Comparison of ENCODE assay signal across 8 mouse cellular contexts in the genomic region with DNA sequence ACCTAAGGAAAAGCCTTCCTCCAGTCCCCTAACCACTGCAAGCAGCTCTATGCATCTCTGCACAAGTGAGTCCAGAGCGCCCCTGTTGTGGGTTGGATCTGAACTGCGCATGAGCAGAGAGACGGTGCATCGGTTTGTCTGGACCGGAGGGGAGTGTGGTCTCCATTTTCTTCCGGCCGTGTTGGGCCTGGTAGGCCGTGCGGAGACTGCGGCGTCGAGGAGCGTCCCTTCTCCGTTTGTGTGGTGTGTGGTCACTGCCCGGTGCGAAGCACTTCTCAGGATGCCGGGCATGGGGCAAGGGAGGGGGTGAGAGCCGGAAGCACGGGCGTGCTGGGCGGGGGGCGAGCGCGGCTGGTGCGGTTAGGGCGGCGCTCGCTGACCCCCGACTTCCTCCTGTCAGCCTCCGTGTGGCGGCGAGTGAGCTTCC. TPM values are rescaled to one million over a fixed set of nuclear protein-coding genes. Genes with fewer than 3 reads are reported as not detected.
A peak's percentile ranks its signal among the peaks of the same experiment; 100 is the strongest.
DNase-seq lines count a peak whose midpoint lies in the region; ATAC-seq lines count a peak whose summit lies in the region.
"Not testable (repeated sequence)": the region's sequence is repeated elsewhere in the genome, so short reads cannot be mapped to it uniquely, and the experiment has no call there.

A gene (plus strand): TSS at position 124 of the 427 bp plus-strand sequence.

- not testable (repeated sequence) for H3K27me3 ChIP-seq in forebrain, embryonic 11.5 days (ENCODE audit: control insufficient read depth, insufficient read depth, low read length); heart, embryonic 15.5 days; liver, embryonic 12.5 days (replicated peaks); splenic B cell, adult 2 months (ENCODE audit: control insufficient read depth, insufficient read depth, low read length, poor library complexity, severe bottlenecking)

- not testable (repeated sequence) for H3K9me3 ChIP-seq in forebrain, embryonic 11.5 days (ENCODE audit: control insufficient read depth, low read length); heart, embryonic 15.5 days (replicated peaks); liver, embryonic 12.5 days (replicated peaks)

- H3K36me3 ChIP-seq in forebrain, embryonic 11.5 days (ENCODE audit: control insufficient read depth, insufficient read depth, low read length); heart, embryonic 15.5 days; liver, embryonic 12.5 days; splenic B cell, adult 2 months (ENCODE audit: control insufficient read depth, insufficient read depth, low read length, poor library complexity, severe bottlenecking): not testable (repeated sequence)

- peak within 1 kb of the TSS; percentile 37; the same call in 1 of the 2 replicates for H3K9ac ChIP-seq in forebrain, embryonic 11.5 days (ENCODE audit: low read length)
- peak within 1 kb of the TSS; percentile 58 for H3K9ac ChIP-seq in heart, embryonic 15.5 days
- H3K9ac ChIP-seq in liver, embryonic 12.5 days: peak within 1 kb of the TSS; percentile 53

- H3K27ac ChIP-seq in forebrain, embryonic 11.5 days (ENCODE audit: low read depth, low read length); liver, embryonic 12.5 days: not testable (repeated sequence)
- peak within 1 kb of the TSS; percentile 68 for H3K27ac ChIP-seq in heart, embryonic 15.5 days

- WGBS in forebrain, embryonic 11.5 days: under 1% methylated on average over 19 of the region's 32 CpGs
- WGBS in heart, embryonic 15.5 days: 3% methylated on average over 19 of the region's 32 CpGs
- 3% methylated on average over 19 of the region's 32 CpGs for WGBS in liver, embryonic 12.5 days (ENCODE audit: insufficient replicate concordance)

- peak; percentile 42 to 46 for DNase-seq in CD8-positive naive resting alpha-beta T cell, adult 2 months (ENCODE audit: low read depth in 2 of 2, low spot score in 2 of 2)
- peak; percentile 46 for DNase-seq in c-Kit-positive CD71-positive TER-119-negative erythroid progenitor cells, embryonic 14.5 days (ENCODE audit: low read depth)
- peak; percentile 85 for DNase-seq in forebrain, embryonic 11.5 days (ENCODE audit: low spot score)
- peak; percentile 83 for DNase-seq in kidney, postnatal 14 days
- peak; percentile 82 for DNase-seq in naive thymus-derived CD4-positive, alpha-beta T cell, adult 2 months (ENCODE audit: low read depth)
- peak; percentile 85 for DNase-seq in splenic B cell, adult 2 months (ENCODE audit: low read depth, low spot score)

- H3K4me3 ChIP-seq in forebrain, embryonic 11.5 days (ENCODE audit: low read depth, low read length): peak within 1 kb of the TSS; percentile 27
- H3K4me3 ChIP-seq in heart, embryonic 15.5 days: peak within 1 kb of the TSS; percentile 54
- H3K4me3 ChIP-seq in liver, embryonic 12.5 days: peak within 1 kb of the TSS; percentile 58

- peak; percentile 99 for ATAC-seq in forebrain, embryonic 11.5 days (replicated peaks; ENCODE audit: low FRiP score)
- ATAC-seq in heart, embryonic 15.5 days (replicated peaks; ENCODE audit: insufficient number of reproducible peaks, insufficient read depth, low FRiP score, low read depth): peak; percentile 98
- ATAC-seq in liver, embryonic 12.5 days: peak; percentile 92

- H3K4me1 ChIP-seq in forebrain, embryonic 11.5 days (replicated peaks; ENCODE audit: control insufficient read depth, insufficient read depth, low read length); heart, embryonic 15.5 days (replicated peaks); liver, embryonic 12.5 days: not testable (repeated sequence)

- peak within 1 kb of the TSS; percentile 29; the same call in 1 of the 2 replicates for H3K4me2 ChIP-seq in forebrain, embryonic 11.5 days (ENCODE audit: low read depth, low read length, severe bottlenecking)
- peak within 1 kb of the TSS; percentile 60 for H3K4me2 ChIP-seq in heart, embryonic 15.5 days
- H3K4me2 ChIP-seq in liver, embryonic 12.5 days: peak within 1 kb of the TSS; percentile 67

RNA-seq across cellular contexts. Expression of the gene that starts here (rescaled TPM):
- 8.1 and 9.1 TPM in 2 replicates for polyA plus RNA-seq in forebrain, embryonic 11.5 days (2014; fragmentation: Nextera tagmentation; extraction: Ambion mirVana)
- 4.9 and 5.7 TPM in 2 replicates for polyA plus RNA-seq in heart, embryonic 15.5 days (2015; fragmentation: Nextera tagmentation; extraction: Ambion mirVana)
- 2.6 and 2.7 TPM in 2 replicates for polyA plus RNA-seq in liver, embryonic 12.5 days (2016; fragmentation: Nextera tagmentation; extraction: Ambion mirVana)
